Mouse (Mus musculus): ENCODE data around the gene Slitrk2. TPM values are rescaled to one million over a fixed set of nuclear protein-coding genes. Genes with fewer than 3 reads are reported as not detected.

Gene Slitrk2
- not detected for total RNA-seq (2023)

DNA sequence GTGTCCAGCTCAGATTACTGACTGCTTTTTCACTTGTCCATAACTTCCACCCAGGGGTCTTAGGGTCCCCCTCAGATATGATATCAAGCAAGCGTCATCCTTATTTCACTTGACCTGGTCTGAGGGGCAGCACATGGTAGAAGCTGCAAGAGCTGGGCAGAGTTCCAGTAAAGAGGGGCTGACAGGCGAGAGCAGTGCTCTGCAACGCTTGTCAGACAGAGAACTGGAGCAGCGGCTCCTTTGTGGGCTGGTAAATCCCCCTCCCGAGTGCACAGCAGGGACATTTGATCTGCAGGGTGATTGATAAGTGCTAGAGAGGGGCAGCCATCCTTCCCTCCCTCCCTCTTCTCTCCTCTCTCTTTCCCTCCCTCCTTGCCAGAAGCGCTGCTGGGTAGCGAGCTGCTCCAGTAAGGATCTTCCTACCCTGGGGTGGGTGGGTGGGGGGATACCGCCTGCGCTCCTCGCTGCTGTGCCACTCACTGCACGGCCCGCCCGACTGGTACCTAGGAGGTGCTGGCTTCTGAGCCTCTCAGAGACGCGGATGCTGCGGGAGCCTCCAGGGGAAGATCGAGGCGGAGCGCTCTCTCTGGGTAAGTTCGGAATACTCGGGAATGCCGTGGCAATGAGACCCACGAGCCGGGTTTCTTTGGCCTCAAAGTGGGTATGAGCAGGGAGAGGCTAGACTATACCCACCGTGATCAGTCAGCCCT, at the start of gene Slitrk2:
TSS of gene Slitrk2 (plus strand) at position 408 of the 710 bp plus-strand sequence.

Data from CD4-positive naive resting alpha-beta T cell, adult 57 days (primary cell).